Mouse (Mus musculus): Measurements from ENCODE around the gene Jak3. TPM values are rescaled to one million over a fixed set of nuclear protein-coding genes. Genes with fewer than 3 reads are reported as not detected.

The Jak3 gene
- polyA plus RNA-seq, 1 experiment = 20.3 TPM

- Histone ChIP-seq H3K27ac (ENCODE audit: insufficient read depth, low read depth, low read length) (no peak within 1 kb of the TSS), H3K4me1 (ENCODE audit: control insufficient read depth, insufficient read depth, insufficient read length, low read length) (peaks cover 16% of the 10 kb centered on the region), H3K36me3 (ENCODE audit: control insufficient read depth, insufficient read depth, low read length) (no peaks in the 10 kb centered on the region), H3K27me3 (ENCODE audit: control insufficient read depth, insufficient read depth, low read length) (0 out of 2 replicates have a peak, but pooled peaks cover 10% of the 10 kb centered on the region), H3K4me3 (ENCODE audit: low read depth, low read length) (peak within 1 kb of the TSS; percentile 63)
- TF ChIP-seq CTCF (IDR thresholded peaks at IDR 0.05; ENCODE audit: extremely low read depth, insufficient read length, insufficient replicate concordance, low read depth, low read length) (no peak), POLR2A (IDR thresholded peaks at IDR 0.05; ENCODE audit: low read depth, low read length) (no peak)
- under 1% methylated on average over 42 of the region's 42 CpGs for WGBS
Observed at GRCm38 (mm10) chr8:71671549-71671965, 4.5 kb upstream of the Jak3 start, which contains the start of gene Unc13a. Unc13a (minus strand) TSS chr8:71671757.

- H3K4me1 ChIP-seq (ENCODE audit: control insufficient read depth, insufficient read depth, insufficient read length, low read length) = peaks cover 17% of the 10 kb centered on the region
- H3K27me3 ChIP-seq (ENCODE audit: control insufficient read depth, insufficient read depth, low read length) = 0 out of 2 replicates have a peak, but pooled peaks cover 10% of the 10 kb centered on the region
- no peak overlapping the region for H3K4me3 ChIP-seq (ENCODE audit: low read depth, low read length)
- H3K36me3 ChIP-seq (ENCODE audit: control insufficient read depth, insufficient read depth, low read length) = no peaks in the 10 kb centered on the region
- H3K27ac ChIP-seq (ENCODE audit: insufficient read depth, low read depth, low read length) = no peak overlapping the region
- TF ChIP-seq CTCF (IDR thresholded peaks at IDR 0.05; ENCODE audit: extremely low read depth, insufficient read length, insufficient replicate concordance, low read depth, low read length) (no peak), POLR2A (IDR thresholded peaks at IDR 0.05; ENCODE audit: low read depth, low read length) (no peak)
- WGBS = 57% methylated on average over 6 of the region's 6 CpGs
Observed at GRCm38 (mm10) chr8:71672168-71672735, 3.8 kb upstream of the Jak3 start.

DNA sequence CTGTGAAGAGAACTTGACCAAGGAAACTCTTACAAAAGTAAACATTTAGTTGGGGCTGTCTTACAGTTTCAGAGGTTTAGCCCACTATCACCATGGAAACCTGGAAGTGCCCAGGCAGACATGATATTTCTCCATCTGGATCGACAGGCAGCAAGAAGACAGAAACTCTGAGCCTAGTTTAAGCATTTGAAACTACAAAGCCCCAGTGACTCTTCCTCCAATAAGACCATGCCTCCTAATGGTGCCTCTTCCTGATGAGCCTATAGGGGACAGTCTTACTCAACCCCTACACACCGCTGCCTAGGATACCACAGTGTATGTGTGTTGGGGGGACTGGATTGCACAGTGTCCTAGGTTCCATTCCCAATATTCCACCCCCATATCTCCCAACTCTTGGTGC, 2.0 kb upstream of the Jak3 start:
- WGBS = 69% methylated on average over 2 of the region's 2 CpGs
- Histone ChIP-seq H3K4me1 (ENCODE audit: control insufficient read depth, insufficient read depth, insufficient read length, low read length) (peaks cover 9% of the 10 kb centered on the region), H3K27me3 (ENCODE audit: control insufficient read depth, insufficient read depth, low read length) (0 out of 2 replicates have a peak, but pooled peaks cover 10% of the 10 kb centered on the region), H3K27ac (ENCODE audit: insufficient read depth, low read depth, low read length) (no peak overlapping the region), H3K36me3 (ENCODE audit: control insufficient read depth, insufficient read depth, low read length) (no peaks in the 10 kb centered on the region), H3K4me3 (ENCODE audit: low read depth, low read length) (no peak overlapping the region)
- no peak for TF ChIP-seq CTCF (IDR thresholded peaks at IDR 0.05; ENCODE audit: extremely low read depth, insufficient read length, insufficient replicate concordance, low read depth, low read length)
- no peak for TF ChIP-seq POLR2A (IDR thresholded peaks at IDR 0.05; ENCODE audit: low read depth, low read length)

- 0 out of 2 replicates have a peak, but pooled peaks cover 7% of the 10 kb centered on the region for H3K27me3 ChIP-seq (ENCODE audit: control insufficient read depth, insufficient read depth, low read length)
- 50% methylated on average over 9 of the region's 9 CpGs for WGBS
- TF ChIP-seq CTCF (IDR thresholded peaks at IDR 0.05; ENCODE audit: extremely low read depth, insufficient read length, insufficient replicate concordance, low read depth, low read length) (no peak), POLR2A (IDR thresholded peaks at IDR 0.05; ENCODE audit: low read depth, low read length) (no peak)
- peak overlapping the region; percentile 66; the same call in 1 of the 2 replicates for H3K27ac ChIP-seq (ENCODE audit: insufficient read depth, low read depth, low read length)
- peak overlapping the region; percentile 82; the same call in 1 of the 2 replicates for H3K4me3 ChIP-seq (ENCODE audit: low read depth, low read length)
- 0 out of 2 replicates have a peak, but pooled peaks cover 1% of the 10 kb centered on the region for H3K36me3 ChIP-seq (ENCODE audit: control insufficient read depth, insufficient read depth, low read length)
- H3K4me1 ChIP-seq (ENCODE audit: control insufficient read depth, insufficient read depth, insufficient read length, low read length) = peaks cover 12% of the 10 kb centered on the region
Observed at GRCm38 (mm10) chr8:71675456-71676019, 558 bp upstream of the Jak3 start.

DNA sequence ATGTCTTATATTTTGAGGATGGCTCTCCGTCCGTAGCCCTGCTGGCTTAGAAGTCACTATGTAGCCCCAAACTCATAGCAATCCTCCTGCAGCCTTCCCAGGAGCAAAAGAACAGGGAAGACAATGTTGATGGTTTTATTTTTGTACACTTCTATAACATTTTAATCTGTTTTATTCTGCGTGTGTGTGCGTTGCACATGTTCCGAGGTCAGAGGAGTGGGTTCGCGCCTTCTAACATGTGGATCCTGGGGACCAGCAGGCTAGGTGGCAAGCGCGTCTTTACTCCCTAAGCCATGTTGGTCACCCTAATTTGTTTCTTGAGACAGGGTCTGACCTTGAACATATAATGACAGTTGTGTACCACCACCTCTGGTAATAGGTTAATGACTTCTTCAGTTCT, 707 bp downstream of the Jak3 start:
- Histone ChIP-seq H3K4me3 (ENCODE audit: low read depth, low read length) (peak overlapping the region; percentile 82), H3K27ac (ENCODE audit: insufficient read depth, low read depth, low read length) (peak overlapping the region; percentile 66), H3K27me3 (ENCODE audit: control insufficient read depth, insufficient read depth, low read length) (no peaks in the 10 kb centered on the region), H3K4me1 (ENCODE audit: control insufficient read depth, insufficient read depth, insufficient read length, low read length) (peaks cover 5% of the 10 kb centered on the region), H3K36me3 (ENCODE audit: control insufficient read depth, insufficient read depth, low read length) (peaks cover 1% of the 10 kb centered on the region; the same call in 1 of the 2 replicates)
- WGBS = 46% methylated on average over 9 of the region's 9 CpGs
- TF ChIP-seq CTCF (IDR thresholded peaks at IDR 0.05; ENCODE audit: extremely low read depth, insufficient read length, insufficient replicate concordance, low read depth, low read length) = no peak
- TF ChIP-seq POLR2A (IDR thresholded peaks at IDR 0.05; ENCODE audit: low read depth, low read length) = no peak

DNA sequence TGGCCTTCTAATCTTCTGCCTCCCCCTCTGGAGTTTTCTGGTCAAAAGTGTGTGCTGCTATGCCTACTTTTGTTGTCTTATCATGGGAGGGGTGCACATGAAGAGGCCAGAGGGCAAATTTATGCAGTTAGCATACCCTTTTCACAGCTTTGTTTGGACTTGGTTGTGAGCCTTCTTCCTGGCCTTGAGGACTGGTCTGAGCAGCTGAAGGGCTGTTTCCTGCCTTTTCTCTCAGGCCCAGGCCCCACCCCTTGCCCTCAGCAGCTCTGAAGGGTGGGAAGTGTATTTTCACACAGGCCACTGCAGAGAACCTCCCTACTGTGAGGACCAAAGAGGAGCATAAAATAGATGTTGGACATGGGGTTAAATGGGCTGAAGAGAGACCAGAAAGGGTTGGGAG, 1.5 kb downstream of the Jak3 start:
- Histone ChIP-seq H3K36me3 (ENCODE audit: control insufficient read depth, insufficient read depth, low read length) (peaks cover 1% of the 10 kb centered on the region; the same call in 1 of the 2 replicates), H3K27me3 (ENCODE audit: control insufficient read depth, insufficient read depth, low read length) (no peaks in the 10 kb centered on the region), H3K4me3 (ENCODE audit: low read depth, low read length) (no peak overlapping the region), H3K4me1 (ENCODE audit: control insufficient read depth, insufficient read depth, insufficient read length, low read length) (peaks cover 5% of the 10 kb centered on the region), H3K27ac (ENCODE audit: insufficient read depth, low read depth, low read length) (no peak overlapping the region; the same call in 1 of the 2 replicates)
- TF ChIP-seq CTCF (IDR thresholded peaks at IDR 0.05; ENCODE audit: extremely low read depth, insufficient read length, insufficient replicate concordance, low read depth, low read length) (no peak), POLR2A (IDR thresholded peaks at IDR 0.05; ENCODE audit: low read depth, low read length) (no peak)

DNA sequence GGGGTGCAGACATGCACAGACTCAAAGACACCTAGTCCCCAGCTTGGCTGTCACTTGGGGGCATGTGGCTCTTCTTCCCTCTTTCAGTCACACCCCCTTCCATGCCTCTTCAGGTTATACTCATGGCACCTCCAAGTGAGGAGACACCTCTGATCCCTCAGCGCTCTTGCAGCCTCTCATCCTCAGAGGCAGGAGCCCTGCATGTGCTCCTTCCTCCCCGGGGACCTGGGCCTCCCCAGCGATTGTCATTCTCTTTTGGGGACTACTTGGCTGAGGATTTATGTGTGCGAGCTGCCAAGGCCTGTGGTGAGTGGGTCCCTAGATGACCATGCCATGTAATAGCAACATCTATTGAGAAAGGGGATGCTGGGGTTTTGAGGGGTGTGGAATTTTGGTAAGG, 2.1 kb downstream of the Jak3 start:
- no peak overlapping the region for H3K4me3 ChIP-seq (ENCODE audit: low read depth, low read length)
- peaks cover 5% of the 10 kb centered on the region for H3K4me1 ChIP-seq (ENCODE audit: control insufficient read depth, insufficient read depth, insufficient read length, low read length)
- no peaks in the 10 kb centered on the region for H3K27me3 ChIP-seq (ENCODE audit: control insufficient read depth, insufficient read depth, low read length)
- peaks cover 1% of the 10 kb centered on the region; the same call in 1 of the 2 replicates for H3K36me3 ChIP-seq (ENCODE audit: control insufficient read depth, insufficient read depth, low read length)
- TF ChIP-seq CTCF (IDR thresholded peaks at IDR 0.05; ENCODE audit: extremely low read depth, insufficient read length, insufficient replicate concordance, low read depth, low read length) (no peak), POLR2A (IDR thresholded peaks at IDR 0.05; ENCODE audit: low read depth, low read length) (no peak)
- no peak overlapping the region for H3K27ac ChIP-seq (ENCODE audit: insufficient read depth, low read depth, low read length)
- WGBS = 85% methylated on average over 4 of the region's 4 CpGs

All from small intestine, adult 2 months (tissue).